Mouse (Mus musculus): ENCODE data around the gene Pdzd3.

Gene Pdzd3

DNA sequence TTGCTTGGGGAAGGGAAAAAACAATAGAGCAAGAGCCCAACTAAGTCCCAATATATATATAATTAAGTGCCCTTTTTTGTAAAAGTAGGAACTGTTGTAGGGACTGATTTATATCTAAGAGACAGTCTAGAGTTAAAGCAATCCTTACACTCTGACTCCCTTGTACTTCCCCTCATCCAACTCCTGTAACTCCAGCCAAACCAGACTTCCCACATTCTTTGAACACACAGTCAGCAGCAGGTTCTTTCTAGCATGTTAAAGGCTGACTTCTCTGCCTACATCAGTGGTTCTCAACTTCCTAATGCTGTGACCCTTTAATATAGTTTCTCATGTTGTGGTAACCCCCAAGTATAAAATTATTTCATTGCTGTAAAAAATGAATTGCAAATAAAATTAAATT, 51.7 kb downstream of the Pdzd3 start:
- DNase-seq (ENCODE audit: extremely low spot score) = no peak

DNA sequence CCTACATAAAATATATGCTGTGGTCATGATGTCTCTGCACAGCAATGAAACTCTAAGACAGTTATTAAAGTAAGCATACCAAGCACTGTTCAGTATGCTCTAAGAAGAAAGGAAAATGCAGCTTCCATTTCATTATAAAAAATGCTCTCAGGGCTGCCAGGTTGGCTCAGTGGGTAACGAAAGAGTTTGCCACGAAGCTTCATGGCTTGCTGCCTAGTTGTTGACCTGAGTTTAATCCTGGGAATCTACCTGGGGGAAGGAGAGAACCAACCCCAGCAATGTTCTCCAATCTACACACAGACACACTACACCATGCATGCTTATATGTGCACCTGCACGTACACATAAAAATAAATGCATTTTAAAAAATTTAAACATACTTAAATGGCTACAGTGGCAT, 52.1 kb downstream of the Pdzd3 start:
- DNase-seq (ENCODE audit: extremely low spot score) = no peak

Measured in embryo, embryonic 9.5 days (tissue).